Mouse (Mus musculus) urinary bladder, postnatal 25 days (tissue): ENCODE measurements around the gene Farsa.

Experiments
- DNase-seq: peaks from one replicate; pipeline ENCODE4 v3.0.0; 2022; ENCODE audit warnings: low spot score

Farsa gene

DNA sequence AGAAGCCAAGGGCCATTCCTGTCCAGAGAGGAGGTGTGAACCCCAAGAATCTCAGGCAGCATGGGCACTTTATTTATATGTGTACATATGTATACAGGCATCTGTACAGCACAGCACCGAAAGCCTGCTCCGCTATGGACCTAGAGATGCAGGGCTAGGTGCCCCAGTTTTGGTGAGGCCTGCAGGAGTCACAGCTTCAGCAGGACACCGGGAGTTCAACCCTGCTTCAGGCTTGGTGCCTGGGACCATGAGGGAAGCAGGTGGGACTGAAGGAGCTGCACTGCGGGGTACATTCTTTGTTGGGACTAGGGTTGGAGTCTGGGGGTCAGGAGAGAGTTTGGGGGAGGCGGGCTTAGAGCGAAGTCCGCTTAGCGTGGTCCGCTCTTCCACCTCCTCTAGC, 55.1 kb downstream of the Farsa start:
- DNase-seq: no peak

DNA sequence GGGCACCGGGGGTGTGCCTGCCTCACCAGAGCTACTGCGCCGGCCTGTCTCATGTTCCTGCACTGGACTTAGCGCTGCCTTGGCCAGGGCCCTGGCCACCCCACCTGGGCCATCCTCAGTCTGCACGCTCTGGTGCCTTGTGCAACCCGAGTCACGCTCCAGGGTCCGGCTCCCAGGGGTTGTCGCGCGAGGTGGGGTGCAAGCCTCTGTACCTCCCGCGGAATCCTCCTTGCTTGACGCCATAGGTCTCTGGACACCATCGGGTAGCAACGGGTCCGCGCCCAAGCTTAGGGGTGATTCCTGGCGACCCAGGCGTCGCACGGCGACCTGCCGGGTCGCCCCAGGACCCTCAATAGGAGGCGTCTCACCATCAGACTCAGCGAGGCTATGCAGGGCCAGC, 55.6 kb downstream of the Farsa start:
- DNase-seq: no peak

DNA sequence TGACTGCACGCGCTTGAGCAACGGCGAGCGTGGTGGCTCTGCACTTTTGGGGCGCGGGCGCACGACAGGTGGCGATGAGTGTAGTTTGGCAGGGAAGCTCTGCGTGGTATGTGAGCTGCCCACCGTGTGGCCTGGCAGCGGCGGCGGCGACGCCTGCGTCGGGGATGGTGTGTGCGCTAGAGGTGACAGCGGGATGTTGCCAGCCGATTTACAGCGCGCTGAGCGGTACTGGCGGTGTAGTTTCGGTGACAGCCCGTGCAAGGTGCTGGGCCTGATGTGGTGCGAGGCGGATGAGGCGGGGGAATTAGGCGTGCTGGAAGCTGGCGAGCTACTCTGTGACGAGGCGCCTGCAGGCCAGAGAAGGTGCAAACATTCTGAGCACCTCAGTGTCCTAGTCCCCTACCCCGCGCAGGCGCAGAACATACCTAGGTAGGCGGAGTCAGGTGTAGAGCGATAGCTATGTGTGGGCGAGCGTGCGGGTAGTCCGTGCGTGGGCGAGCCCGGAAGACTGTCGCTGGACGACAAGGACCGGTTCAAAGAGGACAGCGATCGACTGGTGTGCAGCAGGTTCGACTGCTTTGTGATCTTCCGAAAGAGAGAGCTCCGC, 56.2 kb downstream of the Farsa start:
- DNase-seq: peak; percentile 64

DNA sequence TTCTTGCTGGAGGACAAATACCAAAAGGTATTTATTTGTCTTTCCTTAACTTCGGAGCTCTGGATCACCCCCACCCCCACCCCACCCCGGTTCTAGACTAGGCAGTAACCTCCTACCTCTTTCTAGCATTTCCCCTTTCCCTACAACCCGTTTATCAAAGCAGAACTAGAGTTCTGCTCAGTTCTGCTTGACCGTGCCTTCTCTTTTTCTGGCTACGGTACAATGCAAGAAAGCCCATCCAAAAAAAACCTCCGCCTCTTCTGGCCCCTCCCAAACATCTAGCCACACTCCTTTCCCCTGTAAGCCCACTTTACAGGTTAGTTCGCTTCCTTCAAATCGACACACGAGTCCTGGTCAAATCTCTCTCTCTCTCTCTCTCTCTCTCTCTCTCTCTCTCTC, 56.7 kb downstream of the Farsa start:
- no peak for DNase-seq

DNA sequence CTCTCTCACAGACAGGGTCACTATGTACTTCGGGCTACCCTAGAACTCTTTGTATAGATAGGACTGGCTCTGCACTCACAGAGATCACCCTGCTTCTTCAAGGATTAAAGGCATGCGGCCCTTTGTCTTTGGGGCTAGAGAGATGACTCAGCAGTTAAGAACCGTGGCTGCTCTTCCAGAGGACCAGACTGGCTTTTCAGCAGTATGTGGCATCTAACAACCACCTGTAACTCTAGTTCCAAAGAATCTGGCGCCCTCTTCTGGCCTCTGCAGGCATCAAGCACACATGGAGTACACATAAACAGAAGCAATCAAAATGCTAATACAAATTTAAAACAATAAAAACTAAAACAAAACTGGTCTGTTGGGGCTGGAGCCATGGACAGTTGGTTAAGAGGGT, 57.2 kb downstream of the Farsa start:
- DNase-seq: no peak

DNA sequence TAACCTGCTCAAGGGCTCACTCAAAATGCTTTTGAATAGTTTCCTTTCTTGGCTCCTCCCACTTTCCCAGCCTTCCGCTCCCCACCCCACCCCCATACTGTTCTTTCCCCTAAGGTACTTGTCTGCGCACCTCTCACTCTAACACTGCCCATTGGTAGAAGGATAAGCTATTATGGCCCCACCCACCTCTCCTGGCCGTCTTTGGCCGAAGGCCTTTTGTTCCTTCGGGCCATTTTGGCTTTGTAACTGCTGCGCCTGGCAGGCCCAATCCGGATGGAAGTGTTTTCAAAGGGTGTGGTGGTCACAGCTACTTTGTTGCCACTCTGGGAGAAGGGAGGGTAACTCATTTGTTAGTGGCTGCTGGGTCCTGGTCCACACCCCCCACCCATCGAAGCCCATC, 58.5 kb downstream of the Farsa start:
- no peak for DNase-seq

DNA sequence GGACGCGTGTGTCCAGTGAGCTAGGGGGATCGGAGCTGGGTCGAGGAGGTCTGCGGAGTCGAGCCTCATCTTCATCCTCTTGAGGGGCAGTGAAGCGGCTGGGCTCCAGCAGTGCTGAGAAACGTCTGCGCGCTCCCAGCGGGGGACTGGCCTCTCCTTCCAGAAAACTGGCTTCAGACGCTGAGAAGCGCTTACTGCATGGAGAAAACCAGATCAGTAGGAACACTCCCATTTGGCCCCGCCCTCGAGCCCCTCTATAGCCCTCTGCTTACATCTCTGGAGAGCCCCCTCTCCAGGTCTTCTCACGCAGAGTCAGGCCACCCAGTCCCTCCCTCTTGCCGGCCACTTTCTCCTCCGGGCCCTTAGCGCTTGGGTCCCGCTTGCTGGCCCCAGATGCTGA, 61.0 kb downstream of the Farsa start:
- DNase-seq: no peak

DNA sequence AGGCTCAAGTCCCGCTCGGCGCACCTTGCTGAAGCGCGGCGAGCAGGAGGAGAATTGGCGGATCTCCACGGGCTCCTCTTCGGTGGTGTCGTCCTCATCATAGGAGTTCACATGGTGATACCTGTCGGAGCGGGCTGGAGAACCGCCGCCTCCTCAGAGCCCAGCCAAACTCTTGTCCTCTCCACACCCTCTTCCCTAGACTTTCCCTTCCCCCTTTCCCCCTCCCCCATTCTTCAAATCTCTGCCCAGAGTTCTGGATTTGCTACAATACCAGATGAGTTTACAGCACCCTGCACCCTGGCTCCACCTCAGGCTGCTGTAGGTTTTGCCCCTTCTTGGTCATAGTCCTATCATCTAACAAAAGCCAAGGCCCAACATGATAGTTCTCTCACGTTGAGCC, 61.9 kb downstream of the Farsa start:
- DNase-seq: no peak
